Mouse (Mus musculus): ENCODE measurements around the gene Tab1. TPM values are rescaled to one million over a fixed set of nuclear protein-coding genes. Genes with fewer than 3 reads are reported as not detected.

The Tab1 gene
- total RNA-seq (2015; ENCODE audit: low replicate concordance): 0.58 and 10.9 TPM in 2 replicates
- 6.5 and 13.5 TPM in 2 replicates for total RNA-seq (2017; ENCODE audit: low replicate concordance)

GRCm38 (mm10) chr15:80132993-80133586, at the start of gene Tab1:
Gene Tab1, plus strand, starts transcription at chr15:80133127.
- peak; percentile 76 for ATAC-seq (replicated peaks; ENCODE audit: low FRiP score, poor library complexity, severe bottlenecking)

- peak; percentile 86 for ATAC-seq (replicated peaks; ENCODE audit: low FRiP score, poor library complexity, severe bottlenecking)
Measured at GRCm38 (mm10) chr15:80083276-80083731, 49.6 kb upstream of the Tab1 start.

GRCm38 (mm10) chr15:80083740-80084139, 49.2 kb upstream of the Tab1 start:
- no peak for ATAC-seq (replicated peaks; ENCODE audit: low FRiP score, poor library complexity, severe bottlenecking)

GRCm38 (mm10) chr15:80087406-80088012, 45.4 kb upstream of the Tab1 start:
- ATAC-seq (replicated peaks; ENCODE audit: low FRiP score, poor library complexity, severe bottlenecking): peak; percentile 56

- ATAC-seq (replicated peaks; ENCODE audit: low FRiP score, poor library complexity, severe bottlenecking): peak; percentile 69
Measured at GRCm38 (mm10) chr15:80088637-80089036, 44.3 kb upstream of the Tab1 start.

- no peak for ATAC-seq (replicated peaks; ENCODE audit: low FRiP score, poor library complexity, severe bottlenecking)
Measured at GRCm38 (mm10) chr15:80090155-80090554, 42.8 kb upstream of the Tab1 start.

- ATAC-seq (replicated peaks; ENCODE audit: low FRiP score, poor library complexity, severe bottlenecking): peak; percentile 33; the same call in 1 of the 2 replicates
Measured at GRCm38 (mm10) chr15:80090741-80091120, 42.2 kb upstream of the Tab1 start.

- ATAC-seq (replicated peaks; ENCODE audit: low FRiP score, poor library complexity, severe bottlenecking): peak; percentile 57
Measured at GRCm38 (mm10) chr15:80091121-80091955, 41.6 kb upstream of the Tab1 start, which contains the start of the genes Syngr1 and Rpl3. Gene Syngr1, plus strand, starts transcription at chr15:80091334. Gene Rpl3, minus strand, starts transcription at chr15:80091868.

- no peak for ATAC-seq (replicated peaks; ENCODE audit: low FRiP score, poor library complexity, severe bottlenecking)
Measured at GRCm38 (mm10) chr15:80092041-80092441, 40.9 kb upstream of the Tab1 start.

GRCm38 (mm10) chr15:80092599-80092998, 40.3 kb upstream of the Tab1 start:
- no peak for ATAC-seq (replicated peaks; ENCODE audit: low FRiP score, poor library complexity, severe bottlenecking)

GRCm38 (mm10) chr15:80094201-80094600, 38.7 kb upstream of the Tab1 start:
- no peak for ATAC-seq (replicated peaks; ENCODE audit: low FRiP score, poor library complexity, severe bottlenecking)

- no peak for ATAC-seq (replicated peaks; ENCODE audit: low FRiP score, poor library complexity, severe bottlenecking)
Measured at GRCm38 (mm10) chr15:80095596-80095995, 37.3 kb upstream of the Tab1 start.

GRCm38 (mm10) chr15:80096406-80096805, 36.5 kb upstream of the Tab1 start:
- no peak for ATAC-seq (replicated peaks; ENCODE audit: low FRiP score, poor library complexity, severe bottlenecking)

- ATAC-seq (replicated peaks; ENCODE audit: low FRiP score, poor library complexity, severe bottlenecking): peak; percentile 81
Measured at GRCm38 (mm10) chr15:80096946-80097881, 35.7 kb upstream of the Tab1 start.

GRCm38 (mm10) chr15:80097999-80098461, 34.9 kb upstream of the Tab1 start:
- ATAC-seq (replicated peaks; ENCODE audit: low FRiP score, poor library complexity, severe bottlenecking): peak; percentile 76

- peak; percentile 21 for ATAC-seq (replicated peaks; ENCODE audit: low FRiP score, poor library complexity, severe bottlenecking)
Measured at GRCm38 (mm10) chr15:80098809-80099208, 34.1 kb upstream of the Tab1 start.

GRCm38 (mm10) chr15:80099477-80099876, 33.5 kb upstream of the Tab1 start:
- no peak for ATAC-seq (replicated peaks; ENCODE audit: low FRiP score, poor library complexity, severe bottlenecking)

- ATAC-seq (replicated peaks; ENCODE audit: low FRiP score, poor library complexity, severe bottlenecking): no peak
Measured at GRCm38 (mm10) chr15:80100196-80100595, 32.7 kb upstream of the Tab1 start.

- ATAC-seq (replicated peaks; ENCODE audit: low FRiP score, poor library complexity, severe bottlenecking): no peak
Measured at GRCm38 (mm10) chr15:80100871-80101270, 32.1 kb upstream of the Tab1 start.
